Mouse (Mus musculus) urinary bladder, adult 18-20 months (tissue): ENCODE measurements around the gene Gstp1.
"Not testable (repeated sequence)": the region's sequence is repeated elsewhere in the genome, so short reads cannot be mapped to it uniquely, and the experiment has no call there.

Experiments
- DNase-seq, 2 experiments: peaks; one replicate each; pipeline ENCODE4 v3.0.0; 2022; ENCODE audit warnings: low spot score in 2 of 2, mixed read lengths in 2 of 2

Gstp1 gene

DNA sequence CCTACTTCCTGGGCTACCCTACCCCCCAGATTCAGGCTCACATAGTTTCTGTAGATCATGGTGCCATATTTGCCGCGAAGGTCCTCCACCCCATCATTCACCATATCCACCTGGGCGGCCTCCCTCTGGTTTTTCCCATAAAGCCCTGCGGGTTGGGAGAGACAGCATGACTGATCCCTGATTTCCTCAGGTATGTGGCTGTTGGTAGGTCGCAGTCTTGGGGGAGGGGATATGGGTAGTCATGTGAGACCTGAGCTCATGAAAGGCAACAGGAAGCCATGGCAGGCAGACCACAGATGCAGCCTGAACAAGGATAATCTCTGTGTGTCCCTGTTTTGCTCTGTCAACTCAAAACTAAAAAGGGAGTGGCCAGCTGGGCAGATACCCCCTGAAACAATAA lies 3.2 kb upstream of the Gstp1 start:
- DNase-seq, result not testable (repeated sequence)

DNA sequence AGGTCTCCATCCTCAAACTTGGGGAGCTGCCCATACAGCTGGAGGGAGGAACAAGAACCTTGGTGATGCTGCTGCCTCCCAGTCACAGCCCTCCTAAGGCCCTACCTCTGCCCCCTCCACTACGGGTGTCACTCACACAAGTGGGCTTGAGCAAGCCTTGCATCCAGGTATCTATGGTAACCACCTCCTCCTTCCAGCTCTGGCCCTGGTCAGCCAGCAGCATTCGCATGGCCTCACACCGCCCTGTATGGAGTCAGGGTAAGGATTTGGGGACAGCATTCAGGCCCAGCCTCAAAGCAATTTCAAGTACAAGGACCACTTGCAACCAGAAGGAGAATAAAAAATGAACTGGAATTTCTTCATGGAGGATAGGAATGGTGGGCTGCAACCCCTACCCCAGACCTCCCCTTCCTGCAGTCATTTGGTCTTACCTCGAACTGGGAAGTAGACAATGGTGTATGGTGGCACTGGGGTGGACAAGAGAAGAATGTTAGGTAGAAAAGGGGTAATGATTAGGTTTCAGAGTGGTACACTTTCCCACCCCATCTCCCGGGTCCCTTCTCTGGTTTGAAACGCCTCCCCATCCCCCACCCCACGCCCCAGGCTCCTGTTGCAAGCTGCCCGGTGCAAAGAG lies 514 bp downstream of the Gstp1 start:
- not testable (repeated sequence) for DNase-seq

DNA sequence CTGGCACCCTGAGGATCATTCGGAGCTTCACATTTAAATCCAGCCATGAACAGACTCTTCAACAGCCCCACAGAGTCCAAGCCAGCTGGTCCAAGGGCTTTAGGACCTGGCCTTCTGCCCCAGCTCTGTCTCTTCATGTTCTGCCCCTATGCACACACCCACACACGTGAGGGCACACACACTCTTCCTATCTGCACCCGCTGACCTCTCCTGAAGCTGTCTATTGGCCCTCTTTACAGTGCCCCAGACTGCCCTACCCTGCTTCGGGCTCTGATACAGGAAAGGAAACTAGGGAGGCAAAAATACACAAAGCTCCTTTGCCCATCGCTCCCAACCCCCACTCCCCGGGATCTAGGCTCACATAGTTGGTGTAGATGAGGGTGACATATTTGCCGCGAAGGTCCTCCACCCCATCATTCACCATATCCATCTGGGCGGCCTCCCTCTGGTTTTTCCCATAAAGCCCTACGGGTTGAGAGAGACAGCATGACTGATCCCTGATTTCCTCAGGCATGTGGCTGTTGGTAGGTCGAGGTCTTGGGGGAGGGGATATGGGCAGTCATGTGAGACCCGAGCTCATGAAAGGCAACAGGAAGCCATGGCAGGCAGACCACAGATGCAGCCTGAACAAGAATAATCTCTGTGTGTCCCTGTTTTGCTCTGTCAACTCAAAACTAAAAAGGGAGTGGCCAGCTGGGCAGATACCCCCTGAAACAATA lies 1.3 kb downstream of the Gstp1 start:
- no peak for DNase-seq

DNA sequence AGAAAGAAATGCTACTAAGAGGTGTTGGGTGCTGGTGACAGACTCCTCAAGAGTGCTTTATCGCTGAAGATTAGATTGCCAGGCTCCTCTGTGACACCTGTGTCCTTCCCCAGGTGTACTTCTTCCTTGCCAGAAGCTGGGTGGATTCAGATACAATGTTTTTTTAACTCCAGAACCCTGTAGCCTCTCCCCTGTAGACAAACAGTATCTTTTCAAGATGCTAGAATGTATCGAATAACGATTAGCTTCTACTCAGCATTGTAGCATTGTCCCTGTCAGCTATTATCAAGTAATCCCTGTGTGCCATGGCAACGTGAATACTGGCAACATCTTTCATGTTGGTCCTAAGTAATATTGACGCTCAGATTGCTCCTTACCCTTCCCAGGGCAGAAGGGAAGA lies 4.0 kb downstream of the Gstp1 start:
- no peak for DNase-seq

DNA sequence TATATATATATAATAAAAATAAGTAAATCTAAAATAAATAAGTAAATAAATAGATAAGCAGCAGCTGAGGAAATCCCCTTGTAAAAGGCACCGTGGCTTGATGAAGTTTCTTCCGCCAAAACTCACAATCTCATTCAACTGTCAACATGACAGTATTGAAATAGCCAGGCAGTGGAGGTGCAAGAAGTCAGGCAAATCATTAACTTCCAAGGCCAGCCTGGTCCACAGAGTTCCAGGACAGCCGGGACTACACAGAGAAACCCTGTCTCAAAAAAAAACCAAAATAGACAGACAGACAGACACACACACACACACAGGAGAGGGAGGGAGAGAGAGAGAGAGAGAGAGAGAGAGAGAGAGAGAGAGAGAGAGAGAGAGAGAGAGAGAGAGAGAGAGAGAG lies 4.5 kb downstream of the Gstp1 start:
- DNase-seq, result no peak

DNA sequence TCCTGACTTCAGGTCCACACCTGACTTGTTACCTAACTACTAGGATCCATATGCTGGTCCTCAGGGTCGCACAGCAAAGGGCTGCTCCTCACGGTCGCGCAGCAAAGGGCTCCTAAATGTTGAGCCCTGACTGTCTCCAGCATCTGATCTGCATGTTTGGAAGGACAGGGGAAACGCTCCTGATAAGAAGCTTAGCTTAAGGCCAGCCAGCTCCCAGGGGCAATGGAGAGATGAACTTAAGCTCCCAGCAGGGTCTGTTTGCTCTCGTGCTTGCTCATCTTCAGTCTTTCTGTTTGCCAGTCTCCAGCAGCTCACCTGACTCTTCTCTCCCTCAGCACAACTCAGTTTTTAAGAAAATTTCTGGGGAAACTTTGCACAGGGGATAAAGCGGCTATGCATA lies 5.1 kb downstream of the Gstp1 start:
- no peak for DNase-seq

DNA sequence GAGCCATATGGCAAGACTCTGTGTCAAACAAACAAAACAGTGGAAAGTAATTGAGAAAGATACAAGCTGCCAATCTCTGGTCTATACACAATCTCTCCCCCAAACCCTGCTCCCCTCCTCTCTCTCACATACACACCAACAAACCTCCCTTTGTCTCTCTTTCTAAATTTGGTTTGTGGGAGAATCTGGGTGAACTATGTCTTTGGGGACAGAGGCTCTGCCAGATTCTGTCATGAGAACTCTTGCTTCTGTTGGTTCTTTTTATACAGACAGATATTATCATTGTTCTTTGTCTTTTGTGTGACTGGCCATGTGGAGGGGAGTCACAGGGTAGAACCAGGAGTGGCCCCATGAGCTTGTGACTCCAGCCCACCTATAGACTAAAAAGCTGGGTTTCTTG lies 10.2 kb downstream of the Gstp1 start:
- no peak for DNase-seq

DNA sequence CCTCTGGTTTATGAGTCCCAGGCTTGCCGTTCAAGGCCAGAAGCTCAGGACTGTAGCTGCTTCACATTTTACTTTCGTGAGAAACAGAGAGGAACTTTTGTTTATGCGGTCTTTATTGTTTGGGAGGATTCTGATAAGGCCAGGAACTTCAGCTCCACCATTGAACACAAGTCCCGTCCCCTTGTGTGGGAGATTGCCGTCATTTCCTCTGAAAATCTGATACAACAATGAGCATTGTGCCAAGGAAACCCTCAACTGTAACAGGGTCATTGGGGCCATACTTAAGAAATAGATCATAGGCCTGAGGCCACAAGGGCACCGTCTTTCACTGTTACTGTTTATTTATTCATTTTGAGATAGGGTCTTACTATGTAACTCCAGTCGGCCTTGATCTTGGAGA lies 14.6 kb downstream of the Gstp1 start:
- no peak for DNase-seq

DNA sequence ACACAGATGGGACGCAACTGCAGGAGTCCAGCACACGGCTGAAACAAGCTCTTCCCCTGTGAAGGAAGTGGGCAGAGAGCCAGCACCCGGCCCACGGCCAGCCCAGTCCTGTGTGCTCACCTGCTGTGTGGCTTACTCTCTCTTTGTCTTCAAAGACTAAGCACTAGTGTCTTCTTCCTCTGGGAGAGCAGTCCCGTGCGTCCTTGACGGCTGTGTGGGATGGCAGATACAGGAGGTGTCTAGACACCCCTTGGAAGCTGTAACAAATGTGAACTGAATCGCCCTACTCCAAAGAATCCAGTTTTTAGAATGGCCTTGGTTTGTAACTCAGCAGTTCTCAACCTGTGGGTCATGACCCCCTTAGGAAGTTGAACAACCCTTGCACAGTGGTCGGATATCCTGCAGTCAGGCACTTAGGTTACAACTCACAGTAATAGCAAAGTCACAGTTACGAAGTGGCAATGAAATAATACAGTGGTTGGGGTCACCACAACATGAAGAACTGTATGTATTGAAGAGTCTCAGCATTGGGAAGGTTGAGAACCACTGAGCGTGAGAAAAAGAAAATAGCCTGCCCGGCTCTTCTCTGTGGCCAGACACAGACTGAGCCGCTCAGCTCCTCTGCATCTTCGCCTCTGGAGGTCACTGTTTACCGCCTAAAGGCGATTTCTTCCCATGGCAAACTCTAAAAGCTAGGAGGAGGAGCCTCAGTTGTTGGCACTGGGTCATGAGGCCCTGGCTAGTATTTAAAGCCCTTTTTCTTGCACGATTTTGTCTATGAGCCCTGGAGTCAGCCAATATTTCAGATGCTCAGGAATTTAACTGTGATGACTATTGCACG lies 18.8 kb downstream of the Gstp1 start:
- DNase-seq, result peak; percentile 63 to 82

DNA sequence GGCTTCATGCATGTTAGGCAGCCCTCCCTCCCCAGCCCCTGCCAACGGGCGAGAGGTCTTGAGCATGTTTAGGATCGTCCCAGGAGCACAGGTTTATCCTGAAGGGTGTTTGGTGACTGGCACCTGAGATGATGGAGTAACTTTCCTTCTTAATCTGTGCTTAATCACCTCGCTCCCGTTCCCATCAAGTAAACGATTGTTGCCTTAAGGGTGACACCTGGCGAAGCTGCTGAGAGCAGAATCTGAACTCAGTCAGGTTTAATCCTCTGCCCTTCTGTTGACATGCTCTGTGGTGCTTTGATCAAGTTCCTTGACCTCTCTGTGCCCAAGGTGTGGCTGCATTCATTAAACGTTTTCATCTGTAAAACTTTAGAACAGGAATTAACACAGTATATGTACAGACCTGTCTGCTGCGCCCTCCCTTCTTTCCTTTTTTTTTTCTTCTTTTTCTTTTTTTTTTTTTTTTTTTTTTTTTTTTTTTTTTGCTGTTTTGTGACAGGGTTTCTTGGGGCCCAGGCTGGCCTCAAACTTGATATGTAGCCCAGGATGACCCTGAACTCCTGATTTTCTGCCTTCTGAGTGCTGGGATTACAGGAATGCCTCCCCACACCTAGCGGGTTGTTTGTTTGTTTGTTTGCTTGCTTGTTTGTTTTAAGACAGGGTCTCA lies 19.7 kb downstream of the Gstp1 start:
- no peak for DNase-seq

DNA sequence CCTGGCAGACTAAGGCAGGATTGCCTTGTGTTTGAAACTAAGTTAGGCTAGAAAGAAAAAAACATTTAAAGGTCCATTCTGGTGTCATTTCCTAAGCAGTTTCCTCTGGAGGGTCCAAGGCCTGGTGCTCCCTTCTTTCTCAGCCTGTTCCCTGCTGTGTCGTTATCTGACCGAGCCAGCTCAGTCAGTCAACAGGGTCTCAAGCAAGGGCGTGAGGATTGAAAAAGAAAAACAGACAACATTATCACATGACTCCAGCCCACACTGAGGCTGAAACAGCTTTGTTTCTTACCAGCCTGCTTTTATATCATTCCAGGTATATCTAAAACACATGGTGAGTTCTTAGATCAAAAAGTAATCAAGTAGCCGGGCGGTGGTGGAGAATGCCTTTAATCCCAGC lies 22.1 kb downstream of the Gstp1 start:
- no peak for DNase-seq

DNA sequence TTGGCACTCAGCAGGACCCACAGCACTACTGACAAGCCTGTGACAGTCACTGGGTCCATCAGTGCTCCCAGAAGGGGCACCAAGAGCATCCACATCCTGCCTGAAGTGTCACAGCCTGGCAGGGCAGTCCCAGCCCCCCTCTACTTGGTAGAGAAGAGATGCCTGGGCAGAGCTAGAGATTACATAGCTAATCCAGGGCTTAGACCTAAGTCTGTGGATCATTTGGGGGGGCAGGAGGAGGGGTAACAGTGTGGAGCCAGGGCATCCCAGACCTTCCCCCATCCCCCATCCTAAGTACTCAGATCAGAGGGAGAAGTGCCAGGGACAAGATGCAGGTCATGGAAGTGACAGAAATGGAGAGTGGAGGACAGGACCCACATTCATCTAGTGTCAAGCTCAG lies 23.0 kb downstream of the Gstp1 start:
- DNase-seq, result no peak

DNA sequence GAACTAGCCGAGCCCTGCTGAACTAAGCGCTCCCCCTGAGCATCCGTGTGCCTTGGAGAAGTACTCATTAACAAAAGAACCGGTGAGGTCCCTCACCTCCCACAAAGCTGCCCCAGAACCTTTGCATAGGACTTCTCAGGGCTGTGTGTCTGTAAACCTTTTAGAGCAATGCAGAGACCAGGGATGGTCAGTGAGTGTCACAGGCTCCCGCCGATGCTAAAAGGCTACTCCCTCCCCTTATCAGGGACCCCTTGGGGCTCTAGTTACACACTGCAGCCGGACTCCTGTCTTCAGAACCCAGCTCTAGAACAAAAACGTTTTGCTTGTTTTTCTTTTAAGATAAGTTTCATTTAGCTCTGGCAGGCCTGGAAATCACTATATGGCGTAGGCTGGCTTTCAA lies 24.7 kb downstream of the Gstp1 start:
- DNase-seq, result no peak

DNA sequence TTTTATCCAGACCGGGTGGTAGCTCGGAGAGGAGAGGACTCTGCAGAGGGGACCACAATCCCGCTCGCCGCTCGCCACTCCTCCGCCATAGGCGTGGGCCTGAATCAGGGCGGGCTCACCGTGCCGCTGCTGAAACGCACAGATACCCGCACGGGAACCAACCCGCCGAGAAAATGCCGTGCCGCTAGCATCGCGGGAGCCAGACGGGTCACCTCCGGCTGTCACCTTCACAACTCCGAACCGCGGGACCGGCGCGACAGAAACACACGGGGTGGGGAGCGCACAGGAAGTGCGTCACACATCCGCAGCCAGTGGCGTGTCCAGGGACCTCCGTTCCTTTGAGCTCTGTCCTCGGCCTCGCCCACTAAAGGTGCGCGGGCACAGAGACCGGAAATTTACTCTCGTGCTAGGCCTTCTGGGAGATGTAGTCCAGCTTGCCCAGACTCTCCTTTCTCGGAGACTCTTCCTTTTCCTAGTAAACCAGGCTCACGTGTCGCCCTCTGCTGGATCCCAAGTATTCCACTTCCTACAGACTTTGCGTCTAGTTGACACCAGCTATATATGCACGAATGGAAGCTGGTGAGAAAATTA lies 25.3 kb downstream of the Gstp1 start, which contains the start of gene Ndufv1:
Gene Ndufv1 (minus strand): TSS at position 375 of the 591 bp plus-strand sequence.
- peak; percentile 85 to 95 for DNase-seq

DNA sequence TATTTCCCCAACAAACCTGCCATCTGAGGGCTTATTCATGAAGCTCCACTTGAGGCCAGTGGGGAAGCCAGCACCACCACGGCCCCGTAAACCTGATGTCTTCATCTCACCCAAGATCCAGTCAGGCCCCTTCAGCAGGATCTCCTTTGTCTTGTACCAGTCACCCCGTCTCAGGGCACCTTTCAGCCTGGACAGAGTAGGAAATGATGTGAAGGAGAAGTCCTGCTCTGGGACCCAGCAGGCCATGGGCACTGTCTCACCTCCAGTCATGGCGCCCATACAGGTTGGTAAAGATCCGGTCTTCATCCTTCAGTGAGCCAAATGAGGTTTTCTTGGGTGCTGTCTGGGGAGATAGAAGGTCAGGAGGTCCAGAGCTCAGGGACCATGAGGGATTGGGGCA lies 26.7 kb downstream of the Gstp1 start:
- no peak for DNase-seq

DNA sequence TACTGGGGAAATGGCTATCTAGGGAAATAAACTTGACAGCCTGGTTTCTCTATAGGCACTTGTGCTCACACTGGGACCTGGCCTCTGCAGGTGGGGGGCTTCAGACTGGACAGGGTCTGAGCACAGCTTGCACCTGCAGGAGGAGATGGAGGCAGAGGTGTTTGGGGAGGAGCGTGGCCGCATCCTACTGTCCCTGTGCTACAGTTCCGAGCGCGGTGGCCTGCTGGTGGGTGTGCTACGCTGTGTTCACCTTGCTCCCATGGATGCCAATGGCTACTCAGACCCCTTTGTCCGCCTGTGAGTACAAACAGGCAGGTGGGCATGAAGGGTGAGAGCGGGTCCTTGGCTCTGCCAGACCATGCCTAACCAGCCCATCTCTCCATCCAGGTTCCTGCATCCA lies 31.8 kb downstream of the Gstp1 start:
- DNase-seq, result no peak

DNA sequence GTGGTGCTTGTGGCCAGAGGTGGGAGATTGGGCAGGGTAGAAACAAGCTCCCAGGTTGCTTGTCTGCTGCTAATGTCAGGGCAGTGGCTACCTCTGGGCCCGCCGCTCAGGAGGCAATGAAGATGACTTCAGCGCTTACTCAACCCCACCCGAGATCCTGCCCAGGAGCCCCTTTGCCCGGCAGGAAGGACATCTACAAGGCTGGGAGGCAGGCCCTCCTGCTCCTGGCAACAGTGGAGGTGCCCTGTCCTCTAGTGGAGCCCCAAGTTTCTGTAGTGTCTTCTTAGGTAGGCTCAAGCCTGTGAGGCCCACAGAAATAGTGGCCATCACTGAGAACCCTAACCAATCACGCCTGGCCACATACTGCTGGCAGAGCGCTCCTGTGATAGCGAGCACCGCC lies 32.7 kb downstream of the Gstp1 start:
- DNase-seq, result no peak

DNA sequence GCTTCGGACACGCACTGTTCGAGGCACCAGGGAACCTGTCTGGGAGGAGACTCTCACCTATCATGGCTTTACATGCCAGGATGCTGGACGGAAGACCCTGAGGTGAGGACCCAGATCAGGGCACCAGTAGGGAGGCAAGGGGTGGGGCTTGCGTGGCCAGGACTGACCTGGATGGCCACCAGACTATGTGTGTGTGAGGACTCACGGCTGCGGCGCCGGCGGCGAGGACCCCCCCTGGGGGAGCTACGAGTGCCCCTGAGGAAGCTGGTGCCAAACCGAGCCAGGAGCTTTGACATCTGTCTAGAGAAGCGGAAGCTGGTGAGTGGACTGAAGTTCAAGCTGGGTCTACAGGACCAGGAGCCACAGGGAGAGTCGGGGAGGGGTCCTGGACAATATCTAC lies 33.5 kb downstream of the Gstp1 start:
- DNase-seq, result no peak

DNA sequence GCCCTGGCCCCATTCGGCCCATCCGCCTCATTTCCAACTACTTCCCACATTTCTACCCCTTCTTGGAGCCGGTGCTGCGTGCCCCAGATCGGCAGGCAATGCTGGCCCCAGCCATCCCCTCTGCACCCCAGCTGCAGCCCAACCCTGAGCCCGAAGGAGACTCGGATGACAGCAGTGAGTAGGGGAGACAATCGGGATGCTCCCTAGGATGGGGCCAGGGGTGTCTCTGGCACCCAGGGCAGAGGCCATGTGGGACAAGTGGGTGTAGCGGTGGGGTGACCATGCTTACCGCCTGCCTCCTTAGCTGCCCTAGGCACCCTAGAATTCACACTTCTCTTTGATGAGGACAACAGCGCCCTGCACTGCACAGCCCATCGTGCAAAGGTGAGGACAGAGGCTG lies 34.1 kb downstream of the Gstp1 start:
- DNase-seq, result no peak

DNA sequence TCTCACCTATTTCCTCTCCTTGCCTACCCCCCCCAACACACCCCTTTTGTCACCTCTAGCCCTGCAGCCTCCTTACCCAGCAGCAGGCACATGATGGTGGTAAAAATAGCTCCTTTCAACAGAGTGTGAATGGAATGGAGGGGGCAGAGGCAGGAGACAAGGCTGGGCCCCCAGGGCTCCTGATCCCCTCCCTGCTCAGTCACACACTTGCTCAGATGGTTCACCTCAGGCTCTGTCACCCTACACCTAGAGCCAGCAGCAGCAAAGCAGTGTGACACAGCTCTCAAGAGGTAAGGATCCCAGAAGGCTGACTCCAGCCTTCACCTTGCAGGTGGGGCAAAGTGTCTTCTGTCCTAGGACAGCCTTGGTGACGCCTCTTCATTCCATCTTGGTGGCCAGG lies 34.7 kb downstream of the Gstp1 start, which contains the start of gene Doc2g:
Gene Doc2g (plus strand): TSS at position 202 of the 400 bp plus-strand sequence.
- no peak for DNase-seq

DNA sequence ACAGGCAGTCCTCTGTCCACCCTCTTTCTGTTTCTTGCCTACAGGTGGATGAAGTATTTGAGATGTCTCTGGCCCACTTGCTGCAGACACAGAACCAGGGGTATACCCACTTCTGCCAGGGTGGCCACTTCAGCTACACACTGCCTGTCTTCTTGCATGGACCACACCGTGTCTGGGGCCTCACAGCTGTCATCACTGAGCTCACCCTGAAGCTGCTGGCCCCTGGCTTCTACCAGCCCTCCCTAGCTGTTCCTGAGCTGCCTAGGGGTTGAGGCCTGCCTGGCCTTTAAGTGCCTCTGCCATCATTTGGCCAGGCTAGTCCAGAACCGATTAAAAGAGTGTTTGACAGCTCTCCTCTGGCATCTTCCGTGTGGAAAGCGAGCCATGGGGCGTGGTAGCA lies 36.0 kb downstream of the Gstp1 start:
- DNase-seq, result no peak
